Mouse (Mus musculus) liver, adult 2 months (tissue): ENCODE measurements around the gene Anapc15.

Experiments
- CTCF ChIP-seq: fragments of 200-500 bp; IDR thresholded peaks from 2 replicates; pipeline ENCODE4 v1.5.1; 2011; ENCODE audit warnings: low read depth, low read length, control low read depth
- POLR2A ChIP-seq: fragments of 200-500 bp; IDR thresholded peaks from 2 replicates; pipeline ENCODE4 v1.6.1; 2011; ENCODE audit warnings: low read length, control low read depth; ENCODE audit not compliant: insufficient read depth; ENCODE audit errors: extremely low read depth

DNA sequence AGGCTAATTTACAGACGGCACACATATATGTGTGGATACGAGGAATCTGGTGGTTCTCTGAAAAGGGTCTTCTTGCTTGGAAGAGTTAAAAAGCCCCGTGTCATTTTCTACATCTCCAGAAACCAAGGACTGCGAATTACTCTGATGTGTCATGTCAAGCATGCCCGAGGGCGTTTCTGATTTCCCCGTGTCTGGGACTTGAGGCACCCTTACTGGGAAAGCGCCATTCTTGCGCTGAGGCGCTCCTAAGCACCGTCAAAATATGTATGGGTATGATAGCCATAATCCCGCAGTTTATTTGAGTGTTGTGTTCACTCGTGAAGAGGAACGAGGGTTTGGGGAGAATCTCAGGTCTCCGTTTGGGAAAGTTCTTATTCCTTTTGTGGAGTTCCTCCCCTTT lies 69.8 kb downstream of the Anapc15 start:
- no peak for TF ChIP-seq CTCF
- TF ChIP-seq POLR2A, result no peak
